Comparison of ENCODE assay signal across 23 mouse cellular contexts in genomic region chr3:82332067-82332466, GRCm38 (mm10). TPM values are rescaled to one million over a fixed set of nuclear protein-coding genes. Genes with fewer than 3 reads are reported as not detected.
DNase-seq lines count a peak whose midpoint lies in the region; ATAC-seq lines count a peak whose summit lies in the region.
"Had no signal": no experiment of that assay in that cellular context is flagged by ENCODE, and none has a peak within 500 bp of the region (broad histone marks: within the 10 kb centered on the region; RNA-seq: fewer than 3 reads in every experiment).

No protein-coding gene starts in this region.

- no peak overlapping the region for H3K4me2 ChIP-seq in hindbrain, embryonic 11.5 days (replicated peaks; ENCODE audit: low read depth, low read length)
- H3K4me2 ChIP-seq in hindbrain, embryonic 14.5 days (replicated peaks) = no peak overlapping the region
- no peak overlapping the region for H3K4me2 ChIP-seq in hindbrain, embryonic 16.5 days (ENCODE audit: low read length)
- no peak overlapping the region for H3K4me2 ChIP-seq in midbrain, embryonic 12.5 days (replicated peaks)

- H3K4me3 ChIP-seq in hindbrain, embryonic 11.5 days (ENCODE audit: low read depth, low read length) = no peak overlapping the region
- H3K4me3 ChIP-seq in hindbrain, embryonic 14.5 days (replicated peaks; ENCODE audit: low read length) = no peak overlapping the region
- H3K4me3 ChIP-seq in hindbrain, embryonic 16.5 days (ENCODE audit: low read length) = no peak overlapping the region
- H3K4me3 ChIP-seq in hindbrain, embryonic 10.5 days = no peak overlapping the region
- H3K4me3 ChIP-seq in midbrain, embryonic 12.5 days = no peak overlapping the region
- no peak overlapping the region for H3K4me3 ChIP-seq in midbrain, embryonic 10.5 days

- no peaks in the 10 kb centered on the region for H3K36me3 ChIP-seq in hindbrain, embryonic 11.5 days (ENCODE audit: control insufficient read depth, insufficient read depth, low read length)
- H3K36me3 ChIP-seq in hindbrain, embryonic 14.5 days (replicated peaks; ENCODE audit: control insufficient read depth, insufficient read depth) = no peaks in the 10 kb centered on the region
- no peaks in the 10 kb centered on the region for H3K36me3 ChIP-seq in hindbrain, embryonic 16.5 days (ENCODE audit: control insufficient read depth, insufficient read depth, low read length)
- H3K36me3 ChIP-seq in hindbrain, embryonic 10.5 days = no peaks in the 10 kb centered on the region
- H3K36me3 ChIP-seq in midbrain, embryonic 12.5 days = no peaks in the 10 kb centered on the region
- no peaks in the 10 kb centered on the region for H3K36me3 ChIP-seq in midbrain, embryonic 10.5 days
- H3K36me3 ChIP-seq: G1E had no signal

- peak; percentile 36; the same call in 1 of the 2 replicates for ATAC-seq in hindbrain, embryonic 11.5 days (ENCODE audit: low FRiP score)
- ATAC-seq in hindbrain, embryonic 14.5 days (ENCODE audit: low FRiP score) = no peak
- 0 out of 2 replicates have a peak, but pooled peaks have one; percentile 6 for ATAC-seq in hindbrain, embryonic 16.5 days
- peak; percentile 50; the same call in 1 of the 2 replicates for ATAC-seq in midbrain, embryonic 12.5 days (ENCODE audit: low FRiP score, low read depth)
- ATAC-seq: activated CD4-positive, CD25-positive, alpha-beta regulatory T cell, adult 4 months; CD4-positive, CD25-positive, alpha-beta regulatory T cell, adult 4 months; Patski had no signal

- H3K27ac ChIP-seq in hindbrain, embryonic 11.5 days (ENCODE audit: low read depth, low read length) = no peak overlapping the region
- H3K27ac ChIP-seq in hindbrain, embryonic 14.5 days = no peak overlapping the region
- H3K27ac ChIP-seq in hindbrain, embryonic 16.5 days (ENCODE audit: low read depth, low read length) = no peak overlapping the region
- H3K27ac ChIP-seq in hindbrain, embryonic 10.5 days = no peak overlapping the region
- no peak overlapping the region for H3K27ac ChIP-seq in midbrain, embryonic 12.5 days (replicated peaks)
- no peak overlapping the region for H3K27ac ChIP-seq in midbrain, embryonic 10.5 days (replicated peaks)

- peak; percentile 75 for DNase-seq in heart, adult 11 months
- DNase-seq in heart, postnatal 10 days = no peak
- DNase-seq in hindbrain, embryonic 11.5 days (ENCODE audit: low spot score) = no peak
- DNase-seq in hindbrain, embryonic 14.5 days (ENCODE audit: low spot score) = no peak
- no peak for DNase-seq in hindbrain, embryonic 10.5 days (ENCODE audit: low spot score)
- DNase-seq in midbrain, embryonic 10.5 days (ENCODE audit: low spot score) = no peak
- DNase-seq: adrenal gland, adult 2 months; adrenal gland, adult 8-10 months; adrenal gland, postnatal 10 days; adrenal gland, postnatal 14 days; adrenal gland, postnatal 25 days; adrenal gland, postnatal 36 days; B cell, adult 2 months; cerebellum, adult 11 months; cerebellum, adult 11-12 months had no signal

- no peak overlapping the region for H3K9ac ChIP-seq in hindbrain, embryonic 11.5 days (ENCODE audit: low read depth, low read length)
- H3K9ac ChIP-seq in hindbrain, embryonic 14.5 days = no peak overlapping the region
- H3K9ac ChIP-seq in hindbrain, embryonic 16.5 days (ENCODE audit: low read depth, low read length) = no peak overlapping the region
- H3K9ac ChIP-seq in midbrain, embryonic 12.5 days (replicated peaks) = no peak overlapping the region

- H3K4me1 ChIP-seq in hindbrain, embryonic 11.5 days (replicated peaks; ENCODE audit: control insufficient read depth, insufficient read depth, low read length) = no peaks in the 10 kb centered on the region
- 0 out of 2 replicates have a peak, but pooled peaks cover 4% of the 10 kb centered on the region for H3K4me1 ChIP-seq in hindbrain, embryonic 14.5 days (replicated peaks; ENCODE audit: control insufficient read depth, insufficient read depth, low read length)
- H3K4me1 ChIP-seq in hindbrain, embryonic 16.5 days (ENCODE audit: control insufficient read depth, insufficient read depth, low read depth, low read length) = no peaks in the 10 kb centered on the region
- no peaks in the 10 kb centered on the region for H3K4me1 ChIP-seq in hindbrain, embryonic 10.5 days (replicated peaks)
- no peaks in the 10 kb centered on the region for H3K4me1 ChIP-seq in midbrain, embryonic 12.5 days
- H3K4me1 ChIP-seq in midbrain, embryonic 10.5 days = 0 out of 2 replicates have a peak, but pooled peaks cover 4% of the 10 kb centered on the region

- intact Hi-C loops in heart, postnatal 10 days (cut with DNase I) = loop anchor here (5.0 kb wide), 1 partner anchor 190 kb away; no protein-coding TSS in a partner anchor

- H3K27me3 ChIP-seq in hindbrain, embryonic 11.5 days (ENCODE audit: control insufficient read depth, insufficient read depth, low read length) = no peaks in the 10 kb centered on the region
- no peaks in the 10 kb centered on the region for H3K27me3 ChIP-seq in hindbrain, embryonic 14.5 days (ENCODE audit: control insufficient read depth, insufficient read depth, low read length)
- H3K27me3 ChIP-seq in hindbrain, embryonic 16.5 days (replicated peaks; ENCODE audit: control insufficient read depth, insufficient read depth, low read length) = no peaks in the 10 kb centered on the region
- no peaks in the 10 kb centered on the region for H3K27me3 ChIP-seq in hindbrain, embryonic 10.5 days (ENCODE audit: insufficient read depth, poor library complexity, severe bottlenecking)
- H3K27me3 ChIP-seq in midbrain, embryonic 12.5 days = no peaks in the 10 kb centered on the region
- H3K27me3 ChIP-seq in midbrain, embryonic 10.5 days (ENCODE audit: low read depth, poor library complexity, severe bottlenecking) = no peaks in the 10 kb centered on the region
- H3K27me3 ChIP-seq: CH12.LX had no signal

- WGBS in hindbrain, embryonic 11.5 days = 90% methylated on average over 1 of the region's 1 CpGs
- 92% methylated on average over 1 of the region's 1 CpGs for WGBS in hindbrain, embryonic 14.5 days
- WGBS in hindbrain, embryonic 16.5 days = 100% methylated on average over 1 of the region's 1 CpGs
- 92% methylated on average over 1 of the region's 1 CpGs for WGBS in hindbrain, embryonic 10.5 days
- WGBS in midbrain, embryonic 12.5 days = 85% methylated on average over 1 of the region's 1 CpGs
- WGBS in midbrain, embryonic 10.5 days = 100% methylated on average over 1 of the region's 1 CpGs

- H3K9me3 ChIP-seq in hindbrain, embryonic 11.5 days (ENCODE audit: control insufficient read depth, low read length) = no peaks in the 10 kb centered on the region
- H3K9me3 ChIP-seq in hindbrain, embryonic 14.5 days (ENCODE audit: control insufficient read depth, low read length) = peaks cover 5% of the 10 kb centered on the region; the same call in 1 of the 2 replicates
- no peaks in the 10 kb centered on the region for H3K9me3 ChIP-seq in hindbrain, embryonic 16.5 days (ENCODE audit: control insufficient read depth, low read length)
- no peaks in the 10 kb centered on the region for H3K9me3 ChIP-seq in hindbrain, embryonic 10.5 days
- no peaks in the 10 kb centered on the region for H3K9me3 ChIP-seq in midbrain, embryonic 12.5 days
- no peaks in the 10 kb centered on the region for H3K9me3 ChIP-seq in midbrain, embryonic 10.5 days (replicated peaks)
- H3K9me3 ChIP-seq: G1E had no signal

RNA-seq across cellular contexts. Expression of gene Map9, which starts 25.8 kb away (rescaled TPM):
- total RNA-seq in heart, postnatal 10 days (2021) = 1 to 10 TPM; 2.4 to 2.5 TPM
- 12.3 and 13.6 TPM in 2 replicates for polyA plus RNA-seq in hindbrain, embryonic 11.5 days (2014; fragmentation: Nextera tagmentation; extraction: Ambion mirVana)
- polyA plus RNA-seq in hindbrain, embryonic 14.5 days (2014; fragmentation: Nextera tagmentation; extraction: Ambion mirVana) = 68.3 and 96.6 TPM in 2 replicates
- 108 and 122 TPM in 2 replicates for polyA plus RNA-seq in hindbrain, embryonic 16.5 days (2015; fragmentation: Nextera tagmentation; extraction: Ambion mirVana)
- 6.9 TPM in 2 replicates for polyA plus RNA-seq in hindbrain, embryonic 10.5 days (2016; fragmentation: Nextera tagmentation; extraction: Ambion mirVana)
- 17.4 and 20.3 TPM in 2 replicates for polyA plus RNA-seq in midbrain, embryonic 12.5 days (2016; fragmentation: Nextera tagmentation; extraction: Ambion mirVana)
- polyA plus RNA-seq in midbrain, embryonic 10.5 days (2016; fragmentation: Nextera tagmentation; extraction: Ambion mirVana) = 6.4 and 7.8 TPM in 2 replicates
- total RNA-seq: CH12.LX, MEL had no signal
- polyA plus RNA-seq: G1E had no signal
